8 mouse cellular contexts compared by ENCODE assay signal in genomic region chr1:90972911-90973573, GRCm38 (mm10). TPM values are rescaled to one million over a fixed set of nuclear protein-coding genes. Genes with fewer than 3 reads are reported as not detected.
A peak's percentile ranks its signal among the peaks of the same experiment; 100 is the strongest.
DNase-seq lines count a peak whose midpoint lies in the region; ATAC-seq and TF ChIP-seq lines count a peak whose summit lies in the region.

No protein-coding gene starts in this region.

- H3K27me3 ChIP-seq in midbrain, embryonic 11.5 days (ENCODE audit: control insufficient read depth, insufficient read depth, low read length): peaks cover 4% of the 10 kb centered on the region; the same call in 1 of the 2 replicates

- peak; percentile 91 for DNase-seq in gastrocnemius, postnatal 14 days
- DNase-seq in left cerebral cortex, postnatal 10 days (ENCODE audit: extremely low spot score in 1 of 2, low spot score in 2 of 2): peak; percentile 91 to 93
- DNase-seq in midbrain, embryonic 11.5 days (ENCODE audit: low spot score, missing footprints): peak; percentile 100
- DNase-seq in right cerebral cortex, postnatal 4 days: peak; percentile 99

- H3K9me3 ChIP-seq in midbrain, embryonic 11.5 days (ENCODE audit: control insufficient read depth, low read length): no peaks in the 10 kb centered on the region

- intact Hi-C loops in gastrocnemius, postnatal 14 days (cut with DNase I; ENCODE audit: low total_unique reads): loop anchor here (5.0 kb wide), 1 partner anchor 124 kb away; no protein-coding TSS in a partner anchor
- intact Hi-C loops in left cerebral cortex, postnatal 10 days (cut with DNase I): loop anchor here (5.0 to 10.0 kb wide), 3 partner anchors 242 to 412 kb away; no protein-coding TSS in a partner anchor

- no peak overlapping the region for H3K4me2 ChIP-seq in midbrain, embryonic 11.5 days

- ATAC-seq in activated CD4-positive, CD25-positive, alpha-beta regulatory T cell, adult 4 months: peak; percentile 76
- peak; percentile 61 for ATAC-seq in inflammation-experienced regulatory T-cells, adult 6 months
- peak; percentile 59 for ATAC-seq in midbrain, embryonic 11.5 days (ENCODE audit: low FRiP score)
- no peak; the same call in 1 of the 2 replicates for ATAC-seq in erythroid progenitor cell, adult 5-6 weeks (replicated peaks; ENCODE audit: low FRiP score, poor library complexity, severe bottlenecking)

- 0 out of 2 replicates have a peak overlapping the region, but pooled peaks have one; percentile 30 for H3K9ac ChIP-seq in midbrain, embryonic 11.5 days (ENCODE audit: low read length)

- no peak overlapping the region for H3K27ac ChIP-seq in cortical plate, adult 2 months (ENCODE audit: insufficient read depth, low read length)
- H3K27ac ChIP-seq in midbrain, embryonic 11.5 days (ENCODE audit: low read depth, low read length): no peak overlapping the region

- WGBS in midbrain, embryonic 11.5 days: 21% methylated on average over 9 of the region's 9 CpGs

- no peak overlapping the region for H3K4me3 ChIP-seq in cortical plate, adult 2 months (ENCODE audit: insufficient read depth, low read length)
- no peak overlapping the region for H3K4me3 ChIP-seq in midbrain, embryonic 11.5 days (ENCODE audit: low read depth, low read length)

- peak; percentile 95 for TF ChIP-seq CTCF in cortical plate, adult 2 months (IDR thresholded peaks at IDR 0.05; ENCODE audit: extremely low read depth, insufficient read depth, low read length)

- H3K36me3 ChIP-seq in midbrain, embryonic 11.5 days (ENCODE audit: control insufficient read depth, insufficient read depth, low read length): no peaks in the 10 kb centered on the region

- no peak for TF ChIP-seq POLR2A in cortical plate, adult 2 months (IDR thresholded peaks at IDR 0.05; ENCODE audit: extremely low read depth, insufficient read depth, low read length)

- peaks cover 13% of the 10 kb centered on the region for H3K4me1 ChIP-seq in cortical plate, adult 2 months (ENCODE audit: control insufficient read depth, insufficient read depth, low read length)
- peaks cover 31% of the 10 kb centered on the region for H3K4me1 ChIP-seq in midbrain, embryonic 11.5 days (ENCODE audit: control insufficient read depth, insufficient read depth, low read length)

RNA-seq across cellular contexts. Expression of gene Rab17, which starts 3.6 kb away (rescaled TPM):
- not detected for polyA plus RNA-seq in activated CD4-positive, CD25-positive, alpha-beta regulatory T cell, adult 4 months (2017; shearing (Covaris generic))
- 0.06 and 0.11 TPM in 2 replicates for polyA plus RNA-seq in cortical plate, adult 2 months (2012; rRNA removed)
- under 1 TPM in 1 of 2 experiments, not detected in 1; 0.31 TPM for total RNA-seq in gastrocnemius, postnatal 14 days (2021)
- not detected for polyA plus RNA-seq in inflammation-experienced regulatory T-cells, adult 6 months (2017; shearing (Covaris generic))
- total RNA-seq in left cerebral cortex, postnatal 10 days (2021): under 1 TPM in 1 of 2 experiments, not detected in 1; 0.21 TPM
- polyA plus RNA-seq in midbrain, embryonic 11.5 days (2014; fragmentation: Nextera tagmentation; extraction: Ambion mirVana): not detected in 2 replicates
- total RNA-seq in erythroid progenitor cell, adult 5-6 weeks (2015; ENCODE audit: low replicate concordance): not detected in 2 replicates
- total RNA-seq in erythroid progenitor cell, adult 5-6 weeks (2017; ENCODE audit: low replicate concordance): not detected in 2 replicates

RNA-seq across cellular contexts. Expression of gene Prlh, which starts 20.1 kb away (rescaled TPM):
- polyA plus RNA-seq in activated CD4-positive, CD25-positive, alpha-beta regulatory T cell, adult 4 months (2017; shearing (Covaris generic)): not detected
- polyA plus RNA-seq in cortical plate, adult 2 months (2012; rRNA removed): not detected in 2 replicates
- not detected for total RNA-seq in gastrocnemius, postnatal 14 days (2021)
- not detected for polyA plus RNA-seq in inflammation-experienced regulatory T-cells, adult 6 months (2017; shearing (Covaris generic))
- not detected for total RNA-seq in left cerebral cortex, postnatal 10 days (2021)
- polyA plus RNA-seq in midbrain, embryonic 11.5 days (2014; fragmentation: Nextera tagmentation; extraction: Ambion mirVana): not detected in 2 replicates
- total RNA-seq in erythroid progenitor cell, adult 5-6 weeks (2015; ENCODE audit: low replicate concordance): not detected in 2 replicates
- total RNA-seq in erythroid progenitor cell, adult 5-6 weeks (2017; ENCODE audit: low replicate concordance): not detected in 2 replicates

RNA-seq across cellular contexts. Expression of gene Lrrfip1, which starts 25.5 kb away (rescaled TPM):
- 100 to 1,000 TPM; 176 to 194 TPM for polyA plus RNA-seq in activated CD4-positive, CD25-positive, alpha-beta regulatory T cell, adult 4 months (2017; shearing (Covaris generic))
- 80.0 and 92.5 TPM in 2 replicates for polyA plus RNA-seq in cortical plate, adult 2 months (2012; rRNA removed)
- 100 to 1,000 TPM; 202 to 236 TPM for total RNA-seq in gastrocnemius, postnatal 14 days (2021)
- polyA plus RNA-seq in inflammation-experienced regulatory T-cells, adult 6 months (2017; shearing (Covaris generic)): 100 to 1,000 TPM; 200 to 230 (median 201) TPM
- total RNA-seq in left cerebral cortex, postnatal 10 days (2021): 10 to 100 TPM; 71.3 to 79.0 TPM
- 20.2 and 21.1 TPM in 2 replicates for polyA plus RNA-seq in midbrain, embryonic 11.5 days (2014; fragmentation: Nextera tagmentation; extraction: Ambion mirVana)
- total RNA-seq in erythroid progenitor cell, adult 5-6 weeks (2015; ENCODE audit: low replicate concordance): 21.0 and 28.1 TPM in 2 replicates
- 17.1 and 22.1 TPM in 2 replicates for total RNA-seq in erythroid progenitor cell, adult 5-6 weeks (2017; ENCODE audit: low replicate concordance)

RNA-seq across cellular contexts. Expression of gene Mlph, which starts 58.2 kb away (rescaled TPM):
- not detected for polyA plus RNA-seq in activated CD4-positive, CD25-positive, alpha-beta regulatory T cell, adult 4 months (2017; shearing (Covaris generic))
- polyA plus RNA-seq in cortical plate, adult 2 months (2012; rRNA removed): 0.58 and 0.89 TPM in 2 replicates
- total RNA-seq in gastrocnemius, postnatal 14 days (2021): under 1 TPM; 0.31 to 0.35 TPM
- not detected for polyA plus RNA-seq in inflammation-experienced regulatory T-cells, adult 6 months (2017; shearing (Covaris generic))
- total RNA-seq in left cerebral cortex, postnatal 10 days (2021): under 1 TPM; 0.63 to 0.88 TPM
- polyA plus RNA-seq in midbrain, embryonic 11.5 days (2014; fragmentation: Nextera tagmentation; extraction: Ambion mirVana): 0.10 and 0.33 TPM in 2 replicates
- not detected in 2 replicates for total RNA-seq in erythroid progenitor cell, adult 5-6 weeks (2015; ENCODE audit: low replicate concordance)
- not detected in 2 replicates for total RNA-seq in erythroid progenitor cell, adult 5-6 weeks (2017; ENCODE audit: low replicate concordance)
